Mouse (Mus musculus) cortical plate, adult 2 months (tissue): ENCODE measurements around the gene Gm15517.

Experiments
- CTCF ChIP-seq: fragments of 200-500 bp; IDR thresholded peaks from 2 replicates; pipeline ENCODE4 v1.5.1; 2011; ENCODE audit warnings: mild to moderate bottlenecking, control low read depth, low read length; ENCODE audit not compliant: insufficient read depth; ENCODE audit errors: extremely low read depth
- POLR2A ChIP-seq: fragments of 200-500 bp; IDR thresholded peaks from 2 replicates; pipeline ENCODE4 v1.6.1; 2011; ENCODE audit warnings: mild to moderate bottlenecking, low read length, control low read depth; ENCODE audit not compliant: insufficient read depth; ENCODE audit errors: extremely low read depth

GRCm38 (mm10) chr7:44253023-44253616 is 8.1 kb upstream of the Gm15517 start:
- TF ChIP-seq CTCF (no peak), POLR2A (no peak)
